Mouse (Mus musculus): ENCODE measurements around the gene Rpsa.
"Not testable (repeated sequence)": the region's sequence is repeated elsewhere in the genome, so short reads cannot be mapped to it uniquely, and the experiment has no call there.

Gene Rpsa

DNA sequence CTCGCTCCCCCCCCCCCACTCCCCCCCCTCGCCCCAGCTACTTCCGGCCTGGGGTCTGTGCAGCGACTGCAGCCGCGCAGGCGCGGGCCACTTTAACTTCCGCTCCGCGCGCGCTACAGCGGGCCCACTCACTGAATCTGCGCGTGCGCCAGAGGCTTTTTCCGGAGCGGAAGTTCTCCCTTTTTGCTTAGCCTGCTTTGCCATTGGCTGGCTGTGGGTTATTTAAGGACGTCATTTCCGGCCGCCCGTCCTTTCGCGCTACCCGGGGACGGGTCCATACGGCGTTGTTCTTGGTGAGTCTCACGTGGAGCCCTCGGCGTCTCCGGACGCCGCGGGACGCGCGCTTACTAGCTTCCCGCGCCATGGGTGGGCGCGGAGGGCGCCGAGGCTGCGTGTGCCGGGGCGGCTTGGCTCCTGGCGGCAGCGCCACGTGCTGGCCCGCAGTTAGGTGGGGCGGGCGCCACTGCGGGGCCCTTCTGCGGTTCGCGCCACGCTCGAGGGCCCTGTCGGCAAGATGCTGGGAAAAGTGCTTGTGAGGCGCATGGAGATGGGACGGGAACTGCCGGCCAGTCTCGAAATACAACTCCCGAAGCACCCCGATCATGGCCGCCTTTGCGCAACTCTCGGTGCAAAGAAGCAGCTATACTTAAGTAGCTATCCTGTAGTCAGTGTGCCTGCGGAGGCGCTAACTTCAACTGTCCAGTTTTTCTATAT, at the start of gene Rpsa:
Gene Rpsa (plus strand): TSS at position 152 of the 714 bp plus-strand sequence.
- peak; percentile 97 for DNase-seq (ENCODE audit: low read depth, low spot score)

DNA sequence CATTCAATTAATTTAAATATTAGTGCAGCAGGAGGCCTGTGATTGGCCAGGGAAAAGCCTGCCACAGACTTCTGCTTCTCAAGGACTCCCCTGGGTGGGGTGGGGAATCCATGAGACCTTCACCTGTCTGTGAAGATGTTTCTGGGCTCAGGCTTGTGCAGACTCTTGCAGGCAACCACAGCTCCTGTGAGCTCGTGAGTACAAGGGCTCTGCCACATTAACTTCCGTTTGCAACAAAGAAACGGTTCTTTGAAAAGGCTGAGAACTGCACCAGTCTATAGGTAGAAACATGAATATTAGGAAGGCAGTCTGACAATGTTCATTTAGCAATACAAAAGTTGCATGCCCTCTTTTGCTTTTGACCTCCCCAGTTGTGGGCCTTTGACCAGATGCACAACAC, 49.2 kb upstream of the Rpsa start:
- DNase-seq (ENCODE audit: low read depth, low spot score) = no peak

DNA sequence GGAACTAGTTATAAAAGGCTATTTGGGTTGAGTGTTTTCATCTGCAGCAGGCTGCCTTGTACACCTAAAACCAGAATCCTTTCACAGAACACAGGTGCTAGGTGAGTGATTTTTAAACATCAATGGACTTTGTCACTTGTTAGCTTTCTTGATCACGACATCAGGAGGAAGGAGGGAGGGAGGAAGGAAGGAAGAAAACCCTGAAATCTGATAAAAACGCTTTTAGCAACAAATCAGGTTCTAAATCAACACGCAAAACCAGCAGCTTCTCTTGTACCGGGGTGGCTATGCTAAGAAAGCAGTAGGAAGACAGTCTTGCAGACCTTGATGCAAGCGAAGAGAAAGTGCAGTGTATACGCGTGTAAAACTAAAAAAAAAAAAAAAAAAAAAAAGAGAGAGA, 47.6 kb upstream of the Rpsa start:
- no peak for DNase-seq (ENCODE audit: low read depth, low spot score)

DNA sequence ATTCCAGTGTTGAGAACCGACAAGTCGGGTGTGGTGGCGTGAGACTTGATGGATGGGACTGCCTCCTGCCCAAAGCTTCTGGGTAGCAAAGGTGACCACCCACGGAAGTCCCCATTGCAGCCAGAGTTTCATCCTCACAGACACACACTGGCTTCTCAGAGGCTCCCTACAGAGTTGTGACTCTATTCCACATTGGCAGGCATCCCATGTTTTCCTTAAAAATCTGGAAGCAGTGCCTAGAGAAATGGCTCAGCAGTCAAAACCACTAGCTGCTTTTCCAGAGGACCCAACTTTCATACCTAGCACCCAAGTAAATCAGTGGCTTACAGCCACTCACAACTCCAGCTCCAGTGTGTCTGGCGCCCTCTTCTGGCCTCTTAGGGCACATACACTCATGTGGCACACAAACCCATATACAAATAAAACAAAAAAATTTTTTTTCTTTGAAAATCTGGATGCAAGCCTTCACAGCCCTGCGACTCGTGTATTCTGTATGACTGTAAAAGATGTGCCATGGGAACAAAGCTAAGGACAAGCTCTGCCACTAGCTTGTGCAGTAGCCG, 46.9 kb upstream of the Rpsa start:
- no peak for DNase-seq (ENCODE audit: low read depth, low spot score)

DNA sequence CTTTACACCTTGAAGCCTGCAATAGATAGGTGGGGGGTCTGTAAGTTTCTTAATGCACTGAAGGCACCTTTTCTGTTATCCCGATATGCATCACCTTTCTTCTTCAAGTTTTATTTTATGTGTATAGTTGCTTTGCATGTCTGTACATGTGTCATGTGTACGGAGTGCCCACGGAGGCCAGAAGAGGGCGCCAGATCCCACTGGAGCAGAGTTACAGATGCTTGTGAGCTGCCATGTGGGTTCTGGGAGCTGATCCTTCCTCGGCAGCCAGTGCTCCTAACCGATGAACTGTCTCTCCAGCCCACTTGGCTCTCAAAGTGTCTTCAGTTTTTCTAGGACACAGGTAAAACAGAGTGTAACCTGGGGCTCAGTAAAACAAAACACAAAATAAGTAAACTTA, 46.2 kb upstream of the Rpsa start:
- no peak for DNase-seq (ENCODE audit: low read depth, low spot score)

DNA sequence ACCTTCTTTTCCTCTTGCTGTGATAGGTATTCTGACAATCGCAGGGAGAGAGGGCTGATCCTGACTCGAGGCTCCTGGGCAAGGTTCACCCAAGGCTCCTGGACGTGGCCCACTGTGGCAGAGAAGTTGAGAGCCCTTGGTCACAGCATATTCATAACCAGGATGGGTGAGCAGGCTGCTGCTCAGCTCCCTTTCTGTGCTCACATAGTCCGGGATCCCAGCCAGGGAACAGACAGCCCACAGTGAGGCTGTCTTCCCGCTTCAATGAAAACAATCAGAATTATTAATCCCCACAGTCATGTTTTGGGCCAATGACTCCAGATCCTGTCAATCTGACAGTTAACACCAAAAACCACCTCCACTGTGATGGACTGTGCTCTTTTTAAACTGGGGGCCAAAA, 45.5 kb upstream of the Rpsa start:
- DNase-seq (ENCODE audit: low read depth, low spot score) = no peak

DNA sequence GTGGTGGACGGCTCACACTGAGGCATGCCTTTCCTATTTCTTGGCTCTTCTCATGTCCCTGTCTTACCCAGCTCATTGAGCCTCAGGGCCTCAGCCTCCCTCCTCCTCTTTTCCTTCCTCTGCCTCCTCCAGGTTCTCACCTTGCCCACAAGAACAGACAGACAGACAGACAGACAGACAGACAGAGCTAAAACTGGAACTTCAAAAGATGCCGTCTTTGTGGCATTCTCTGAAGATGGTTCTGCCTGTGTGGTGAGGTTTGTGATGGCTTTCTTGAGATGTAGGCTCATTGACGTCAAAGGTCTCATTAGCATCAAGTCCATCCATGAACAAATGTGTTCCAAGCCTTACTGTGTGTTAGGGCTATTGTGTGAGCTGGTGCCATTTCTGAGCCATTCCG, 44.8 kb upstream of the Rpsa start:
- no peak for DNase-seq (ENCODE audit: low read depth, low spot score)

DNA sequence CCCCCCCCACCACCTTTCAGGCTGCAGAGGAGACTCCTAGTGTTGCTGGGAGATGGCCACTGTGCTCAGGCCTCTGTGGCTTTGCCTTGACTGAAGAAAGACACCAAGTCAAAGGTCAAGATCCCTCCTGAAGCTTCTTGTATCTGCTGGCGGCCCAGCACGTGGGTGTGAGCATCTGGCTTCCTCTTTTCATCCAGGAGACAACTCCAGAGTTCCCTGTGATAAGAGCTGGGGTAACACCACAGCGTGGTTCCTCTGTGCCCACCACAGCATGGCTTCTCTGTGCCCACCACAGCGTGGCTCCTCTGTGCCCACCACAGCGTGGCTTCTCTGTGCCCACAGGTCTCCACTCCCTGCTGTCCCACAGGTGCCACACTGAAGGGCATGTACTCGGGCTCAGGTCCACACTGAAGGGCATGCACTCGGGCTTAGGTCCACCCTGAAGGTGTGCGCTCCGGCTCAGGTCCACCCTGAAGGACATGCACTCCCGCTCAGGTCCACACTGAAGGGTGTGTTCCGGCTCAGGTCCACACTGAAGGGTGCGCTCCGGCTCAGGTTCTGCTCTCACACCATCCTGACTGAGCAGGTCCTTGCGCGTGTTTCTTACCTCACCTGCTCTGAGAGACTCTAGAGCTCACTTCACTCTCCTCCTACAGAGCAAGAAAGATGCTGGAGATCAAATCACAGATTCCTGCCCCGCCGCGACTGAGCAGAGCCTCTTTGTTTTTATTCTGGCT, 44.2 kb upstream of the Rpsa start:
- DNase-seq (ENCODE audit: low read depth, low spot score) = no peak

DNA sequence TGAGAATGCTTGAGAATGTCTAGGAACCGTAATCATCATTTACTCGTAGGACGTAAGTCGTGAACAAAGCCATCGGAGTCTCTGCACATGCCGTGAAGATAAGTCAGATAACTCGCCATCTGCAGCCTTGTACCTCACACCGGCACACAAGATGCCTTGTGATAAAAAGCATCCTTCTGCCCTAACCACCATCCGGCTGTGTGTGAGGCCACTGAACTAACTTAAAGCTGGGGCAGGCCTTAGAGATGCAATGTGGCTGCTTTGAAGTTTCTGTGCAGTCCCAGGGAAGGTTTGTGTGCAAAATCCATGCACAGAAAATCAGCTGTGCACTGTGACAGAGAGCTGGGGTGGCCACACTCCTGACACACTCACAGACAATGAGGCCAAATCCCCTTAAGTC, 43.1 kb upstream of the Rpsa start:
- DNase-seq (ENCODE audit: low read depth, low spot score) = no peak

DNA sequence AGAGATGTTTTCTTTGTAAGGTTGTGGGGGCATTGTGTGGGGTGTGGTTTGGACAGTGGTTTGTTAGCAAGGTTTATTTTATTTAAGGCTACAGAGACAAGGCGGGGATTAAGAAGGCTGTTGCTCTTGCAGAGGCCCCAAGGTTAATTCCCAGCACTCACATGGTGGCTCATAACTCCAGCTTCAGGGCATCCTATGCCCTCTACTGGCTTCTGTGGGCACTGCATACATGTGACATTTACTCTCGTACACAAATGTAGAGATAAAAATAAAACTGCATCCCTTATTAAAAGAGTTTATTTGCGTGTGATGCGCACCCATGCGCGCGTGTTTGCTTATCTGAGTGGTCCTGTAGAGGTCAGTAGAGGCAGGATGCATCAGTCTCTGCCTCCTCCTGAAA, 38.4 kb upstream of the Rpsa start:
- no peak for DNase-seq (ENCODE audit: low read depth, low spot score)

DNA sequence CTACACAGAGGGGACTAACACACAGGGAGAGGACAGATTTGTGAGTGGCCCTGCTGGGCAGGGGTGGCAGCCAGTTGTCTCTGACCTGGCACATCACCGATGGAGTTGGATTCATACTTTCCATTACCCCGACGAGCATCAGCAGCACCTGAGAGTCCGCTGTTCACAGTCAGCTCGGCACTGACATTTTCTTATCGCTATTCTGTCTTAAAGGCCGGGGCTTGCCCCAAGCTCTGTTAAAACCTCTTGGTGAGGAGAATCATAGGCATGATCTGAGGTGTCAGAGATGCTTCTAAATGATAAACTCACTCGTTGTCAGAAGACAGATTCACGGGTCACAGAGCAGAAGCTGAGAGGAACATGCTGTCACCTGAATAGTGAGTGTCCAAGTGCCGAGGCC, 36.4 kb upstream of the Rpsa start:
- no peak for DNase-seq (ENCODE audit: low read depth, low spot score)

DNA sequence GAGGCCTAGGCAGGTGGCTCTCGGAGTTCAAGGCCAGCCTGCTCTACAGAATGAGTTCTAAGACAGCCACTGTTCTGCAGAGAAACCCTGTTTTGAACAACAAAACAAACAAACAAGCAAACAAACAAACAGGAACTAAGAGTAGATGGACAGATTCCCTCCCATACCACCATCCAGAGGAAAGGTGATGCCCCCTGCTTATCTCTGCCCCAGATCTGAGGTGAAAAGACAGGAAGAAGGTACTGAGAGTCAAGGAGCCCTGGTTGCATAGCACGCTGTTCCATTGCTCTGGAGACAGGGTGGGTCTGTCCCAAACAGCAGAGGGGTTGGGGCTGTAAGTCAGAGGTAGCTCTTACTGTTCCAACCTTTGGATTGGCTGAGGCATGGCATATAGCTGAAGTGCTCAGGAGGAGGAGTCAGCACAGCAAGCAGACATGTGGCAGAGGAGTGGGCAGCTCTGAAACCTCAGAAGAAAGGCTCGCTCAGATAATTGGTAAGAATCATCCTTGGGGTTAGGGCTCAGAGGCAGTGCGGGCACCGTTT, 35.7 kb upstream of the Rpsa start, which contains the start of gene Ccr8:
Gene Ccr8 (plus strand): TSS at position 419 of the 543 bp plus-strand sequence.
- no peak for DNase-seq (ENCODE audit: low read depth, low spot score)

DNA sequence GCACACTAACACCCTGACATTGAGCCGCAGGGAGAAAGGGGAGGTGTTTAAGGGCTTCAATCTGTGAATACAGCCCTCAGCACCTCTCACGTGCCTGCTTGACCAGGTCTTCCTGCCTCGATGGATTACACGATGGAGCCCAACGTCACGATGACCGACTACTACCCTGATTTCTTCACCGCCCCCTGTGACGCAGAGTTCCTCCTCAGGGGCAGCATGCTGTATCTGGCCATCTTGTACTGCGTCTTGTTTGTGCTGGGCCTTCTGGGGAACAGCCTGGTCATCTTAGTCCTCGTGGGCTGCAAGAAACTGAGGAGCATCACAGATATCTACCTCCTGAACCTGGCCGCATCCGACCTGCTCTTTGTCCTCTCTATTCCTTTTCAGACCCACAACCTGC, 33.8 kb upstream of the Rpsa start:
- no peak for DNase-seq (ENCODE audit: low read depth, low spot score)

DNA sequence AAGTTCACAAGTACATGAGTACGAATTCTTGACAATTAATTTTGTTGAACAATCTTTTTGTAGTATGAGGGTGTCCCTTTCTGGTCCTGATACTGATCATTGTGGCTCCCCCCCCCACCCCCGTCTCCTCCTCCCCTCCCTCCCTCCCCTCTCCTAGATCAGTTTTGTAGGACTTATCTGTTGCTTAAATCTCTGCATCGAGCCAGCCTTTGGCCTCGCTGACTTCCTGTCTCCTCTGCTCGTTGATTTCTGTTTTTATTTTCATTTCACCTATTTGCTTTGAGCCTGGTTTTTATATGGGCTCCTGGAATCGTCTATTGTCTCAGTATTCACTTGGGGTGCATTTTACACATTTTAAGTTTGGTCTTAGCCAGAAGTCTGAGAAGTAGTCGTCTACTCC, 31.6 kb upstream of the Rpsa start:
- no peak for DNase-seq (ENCODE audit: low read depth, low spot score)

DNA sequence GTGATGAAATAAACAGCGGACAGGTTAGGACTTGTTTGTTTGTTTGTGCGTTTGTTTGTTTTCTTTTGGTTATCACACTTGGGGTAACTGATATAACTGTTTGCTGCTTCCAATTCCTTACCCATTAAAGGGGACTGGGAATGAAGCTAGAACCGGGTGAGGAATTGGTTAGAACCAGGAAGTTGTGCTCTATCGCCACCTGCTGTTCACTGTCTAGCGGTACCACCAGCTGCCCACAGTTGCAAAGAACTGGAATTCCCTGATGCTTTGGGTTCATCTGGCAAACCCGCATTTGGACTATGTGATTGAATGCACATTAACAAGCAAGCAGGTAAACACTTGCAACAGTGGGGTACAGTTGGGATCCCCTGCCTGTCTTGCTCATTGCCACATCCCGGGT, 28.8 kb upstream of the Rpsa start:
- peak; percentile 38 for DNase-seq (ENCODE audit: low read depth, low spot score)

DNA sequence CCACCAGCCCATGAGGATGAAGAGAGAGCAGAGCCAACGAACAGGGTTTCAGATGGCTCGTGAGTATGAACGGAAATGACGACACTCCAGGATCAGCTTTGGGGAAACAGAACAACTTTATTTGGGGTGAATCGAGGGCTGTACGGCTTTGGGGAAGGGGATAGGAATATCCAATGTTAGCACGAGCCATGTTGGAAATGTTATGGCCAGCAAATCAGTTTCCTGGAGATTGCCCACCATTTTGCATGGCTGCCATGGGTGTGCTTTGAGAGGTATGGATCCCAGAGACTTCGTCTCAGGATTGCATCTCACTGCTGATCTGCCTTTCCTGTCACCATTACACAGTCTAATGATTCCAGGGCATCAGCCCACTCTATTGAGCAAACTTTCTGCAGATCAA, 28.2 kb upstream of the Rpsa start:
- DNase-seq (ENCODE audit: low read depth, low spot score) = no peak

DNA sequence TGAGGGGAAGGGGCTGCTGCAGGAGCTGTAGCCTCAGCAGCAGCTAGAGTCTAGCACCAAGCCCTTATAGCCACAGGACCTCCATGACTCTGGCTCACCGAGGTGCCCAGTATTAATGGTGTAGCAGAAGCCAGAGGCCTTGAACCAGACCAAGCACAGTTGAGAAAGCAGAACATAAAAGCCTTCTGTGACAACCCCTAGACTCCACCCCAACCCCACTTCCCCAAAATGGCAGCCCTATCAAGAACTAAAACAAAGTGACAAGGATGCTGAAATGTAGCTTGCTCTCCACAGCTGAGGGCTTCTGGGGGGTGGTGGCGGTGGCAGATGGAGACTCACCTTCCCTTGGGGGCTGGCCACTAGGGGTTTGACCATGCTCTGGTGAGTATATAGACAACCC, 26.3 kb upstream of the Rpsa start:
- no peak for DNase-seq (ENCODE audit: low read depth, low spot score)

DNA sequence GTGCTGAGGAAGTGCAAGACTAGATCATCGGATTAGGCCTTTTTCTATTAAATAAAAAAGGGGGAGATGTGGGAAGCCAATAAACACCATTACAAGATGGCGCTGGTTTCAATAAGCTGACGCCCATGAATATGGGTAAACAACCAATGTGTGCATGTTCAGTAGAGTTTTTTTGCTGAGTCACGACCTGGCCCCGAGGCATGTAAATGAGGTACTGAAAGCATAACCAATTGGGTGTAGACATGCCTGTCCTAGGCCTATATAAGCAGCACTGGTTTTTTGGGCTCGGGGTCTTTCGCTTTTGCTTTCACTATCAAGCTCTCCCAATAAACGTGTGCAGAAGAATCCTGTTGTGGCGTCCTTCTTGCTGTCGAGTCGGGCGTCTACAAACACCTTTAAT, 18.5 kb upstream of the Rpsa start:
- DNase-seq (ENCODE audit: low read depth, low spot score) = not testable (repeated sequence)

DNA sequence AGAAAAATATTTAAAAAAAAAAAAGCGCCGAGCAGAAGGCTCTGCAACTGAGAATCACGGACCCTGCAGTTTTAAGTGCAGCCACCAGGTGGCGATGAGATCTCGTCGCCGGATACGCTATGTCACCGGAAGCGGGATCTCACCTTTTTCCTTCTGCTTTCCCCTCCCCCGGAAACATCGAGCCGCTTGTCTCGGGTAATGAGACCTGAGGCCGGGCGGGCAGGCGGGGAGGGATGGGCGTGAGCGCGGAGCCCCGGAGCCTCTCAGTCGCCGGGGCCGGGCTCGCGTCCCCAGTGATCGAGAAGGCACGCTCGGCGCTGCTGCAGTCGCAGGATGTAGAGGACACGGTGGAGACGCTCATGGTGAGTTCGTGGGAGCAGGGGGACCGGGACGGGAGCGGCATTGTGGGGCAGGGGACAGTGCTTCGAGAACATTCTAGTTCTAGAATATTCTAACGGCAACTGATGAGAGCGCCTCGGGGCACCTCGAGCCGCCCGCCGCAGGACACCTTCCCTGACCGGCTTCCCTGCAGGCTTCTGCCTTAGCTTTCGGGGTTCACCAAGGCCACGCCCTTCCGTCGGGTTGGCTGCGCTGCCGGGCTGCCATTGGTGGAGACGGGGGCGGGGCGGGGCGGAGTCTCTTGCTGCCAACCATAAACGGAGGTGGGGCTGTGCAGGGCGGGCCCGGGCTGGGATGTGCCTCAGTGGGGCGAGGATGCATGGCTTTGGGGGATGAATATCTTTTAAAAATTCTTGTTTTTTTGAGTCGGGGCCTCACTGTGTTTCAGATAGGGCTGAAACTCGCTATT, 17.1 kb upstream of the Rpsa start, which contains the start of gene Slc25a38:
Gene Slc25a38 (plus strand): TSS at position 164 of the 808 bp plus-strand sequence.
- peak; percentile 87 for DNase-seq (ENCODE audit: low read depth, low spot score)

DNA sequence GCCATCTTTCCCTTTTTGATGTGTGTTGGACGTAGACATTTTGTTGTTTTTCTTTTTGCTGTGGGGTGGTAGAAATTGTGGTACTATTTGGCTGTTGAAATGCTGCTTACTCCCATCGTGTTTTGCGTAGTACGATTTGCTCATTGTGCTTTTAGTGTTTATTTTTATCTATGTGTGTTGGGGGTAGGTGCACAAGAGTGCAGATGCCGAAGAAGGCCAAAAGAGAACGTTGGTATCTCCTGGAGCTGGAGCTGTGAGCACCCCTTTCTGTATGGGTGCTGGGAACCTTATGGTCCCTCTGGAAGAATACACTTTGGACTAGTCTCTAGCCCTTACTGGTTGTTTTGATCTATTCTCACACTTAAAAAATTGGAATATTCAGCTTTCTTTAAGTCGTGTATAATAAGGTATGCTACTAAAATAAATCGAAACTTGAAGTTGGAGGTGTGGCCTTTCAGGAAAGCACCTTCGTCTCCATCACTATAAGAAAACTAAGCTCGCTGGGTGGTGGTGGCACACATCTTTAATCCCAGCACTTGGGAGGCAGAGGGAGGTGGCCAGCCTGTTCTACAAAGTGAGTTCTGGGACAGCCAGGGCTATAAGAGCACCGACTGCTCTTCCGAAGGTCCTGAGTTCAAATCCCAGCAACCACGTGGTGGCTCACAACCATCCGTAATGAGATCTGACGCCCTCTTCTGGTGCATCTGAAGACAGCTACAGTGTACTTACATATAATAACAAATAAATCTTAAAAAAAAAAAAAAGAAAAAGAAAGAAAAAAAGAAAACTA, 16.1 kb upstream of the Rpsa start:
- DNase-seq (ENCODE audit: low read depth, low spot score) = no peak

DNA sequence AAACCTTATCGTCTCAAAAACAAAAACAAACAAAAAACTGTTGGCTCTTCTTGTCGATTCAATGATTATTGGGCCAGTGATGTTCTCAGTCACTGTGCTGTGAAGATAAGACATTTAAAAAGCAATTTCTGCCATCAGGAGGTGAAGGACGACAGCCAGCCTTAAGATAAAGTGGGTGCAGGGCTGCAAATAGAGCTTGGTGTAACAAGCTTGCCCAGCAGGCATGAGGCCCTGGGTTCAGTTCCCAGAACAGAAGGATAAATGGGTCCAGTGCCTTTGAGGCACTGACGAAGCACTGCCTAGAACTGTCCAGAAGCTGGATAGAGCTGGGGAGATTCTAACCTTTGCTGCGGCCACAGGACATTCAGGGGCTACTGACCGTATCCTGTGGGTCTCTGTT, 15.0 kb upstream of the Rpsa start:
- DNase-seq (ENCODE audit: low read depth, low spot score) = no peak

Measured in embryo, embryonic 11.5 days (tissue).